Mouse (Mus musculus) brain, embryonic 14.5 days (tissue): ENCODE measurements at regions not wholly inside any gene's neighbourhood (a gene's known extent, or its start where the extent isn't known, plus 50 kb on each side); places are given as distances from the start of the nearest gene placed in this dataset.

ENCODE experiments used
- CTCF ChIP-seq: fragments of 200-500 bp; IDR thresholded peaks from 2 replicates; pipeline ENCODE4 v1.5.1; 2012; ENCODE audit warnings: inconsistent platforms, mild to moderate bottlenecking, moderate library complexity, borderline replicate concordance; ENCODE audit not compliant: insufficient read depth, insufficient read length; ENCODE audit errors: extremely low read depth
- POLR2A ChIP-seq: fragments of 200-500 bp; IDR thresholded peaks from 2 replicates; pipeline ENCODE4 v1.6.1; 2012; ENCODE audit warnings: mild to moderate bottlenecking, inconsistent platforms, borderline replicate concordance; ENCODE audit not compliant: poor library complexity, insufficient read depth, insufficient read length, severe bottlenecking; ENCODE audit errors: extremely low read depth

DNA sequence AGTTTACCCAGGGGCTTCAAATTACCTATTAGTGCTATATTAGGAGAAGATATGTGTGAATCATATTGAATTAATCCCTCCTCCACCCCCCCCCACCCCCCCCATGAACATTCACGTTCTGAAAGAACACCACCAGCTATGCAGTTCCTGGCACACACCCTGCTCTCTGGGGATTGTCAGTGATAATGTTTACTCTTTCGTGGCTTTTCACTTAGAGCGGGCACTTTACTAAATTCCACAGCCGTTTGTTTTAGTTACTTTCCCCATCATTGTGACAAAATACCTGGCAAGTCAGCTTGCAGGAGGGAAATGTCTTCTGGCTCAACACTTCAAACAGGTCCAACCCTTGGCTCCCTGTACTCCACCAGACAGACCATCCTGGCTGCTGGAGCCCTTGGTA lies 359.0 kb downstream of the Rps15a start:
- no peak for TF ChIP-seq POLR2A
- TF ChIP-seq CTCF = no peak
